Mouse (Mus musculus): ENCODE measurements around the gene Psmd10.

DNA sequence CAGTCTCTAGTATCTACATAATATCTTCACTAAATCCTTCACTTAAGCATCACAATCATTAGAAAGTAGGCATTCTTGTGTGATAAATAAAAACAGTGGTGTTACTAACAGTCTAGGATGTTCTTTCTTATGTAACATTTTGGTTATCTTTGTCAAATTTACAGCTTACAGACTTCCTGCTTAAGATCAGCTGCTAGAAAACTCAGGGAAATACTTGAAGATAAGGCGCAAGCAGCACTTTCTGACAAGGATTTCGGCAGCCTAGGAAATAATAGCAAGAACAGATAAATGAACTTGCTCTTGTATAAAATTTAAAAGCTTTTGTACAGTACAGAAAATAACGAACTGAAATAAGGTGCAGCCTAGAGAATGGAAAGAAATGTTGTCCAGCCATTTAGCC lies 23.3 kb downstream of the Psmd10 start:
- TF ChIP-seq TAL1 (IDR thresholded peaks at IDR 0.05; ENCODE audit: low read length), result no peak
- TF ChIP-seq GATA1 (IDR thresholded peaks at IDR 0.05; ENCODE audit: low read length), result no peak

All from erythroblast, embryonic 14.5 days (primary cell).